Comparison of ENCODE assay signal across 8 mouse cellular contexts in genomic region chr8:105880754-105881520, GRCm38 (mm10). TPM values are rescaled to one million over a fixed set of nuclear protein-coding genes. Genes with fewer than 3 reads are reported as not detected.
DNase-seq lines count a peak whose midpoint lies in the region; ATAC-seq and TF ChIP-seq lines count a peak whose summit lies in the region.

Edc4 (plus strand) TSS chr8:105880881.

- H3K4me2 ChIP-seq in embryonic facial prominence, embryonic 11.5 days (ENCODE audit: low read depth, low read length) = peak within 1 kb of the TSS; percentile 58
- peak within 1 kb of the TSS; percentile 87 for H3K4me2 ChIP-seq in limb, embryonic 11.5 days (ENCODE audit: low read depth, severe bottlenecking)
- H3K4me2 ChIP-seq in midbrain, embryonic 13.5 days (replicated peaks) = peak within 1 kb of the TSS; percentile 93

- peak; percentile 81 for DNase-seq in 3134 (ENCODE audit: extremely low read depth, insufficient read length, low spot score)
- peak; percentile 91 for DNase-seq in adrenal gland, postnatal 14 days
- peak; percentile 85 for DNase-seq in embryonic facial prominence, embryonic 11.5 days (ENCODE audit: low spot score)
- DNase-seq in heart, adult 11 months = peak; percentile 98
- peak; percentile 75 for DNase-seq in kidney, adult 11 months
- DNase-seq in limb, embryonic 11.5 days (ENCODE audit: low spot score) = peak; percentile 94

- H3K27me3 ChIP-seq in embryonic facial prominence, embryonic 11.5 days (ENCODE audit: control insufficient read depth, insufficient read depth, low read length) = no peaks in the 10 kb centered on the region
- H3K27me3 ChIP-seq in limb, embryonic 11.5 days (ENCODE audit: control insufficient read depth, insufficient read depth, low read length) = no peaks in the 10 kb centered on the region
- no peaks in the 10 kb centered on the region for H3K27me3 ChIP-seq in midbrain, embryonic 13.5 days
- no peaks in the 10 kb centered on the region for H3K27me3 ChIP-seq in small intestine, adult 2 months (ENCODE audit: control insufficient read depth, insufficient read depth, low read length)

- WGBS in embryonic facial prominence, embryonic 11.5 days = under 1% methylated on average over 45 of the region's 45 CpGs
- under 1% methylated on average over 45 of the region's 45 CpGs for WGBS in limb, embryonic 11.5 days
- under 1% methylated on average over 45 of the region's 45 CpGs for WGBS in midbrain, embryonic 13.5 days
- WGBS in small intestine, adult 2 months = 1% methylated on average over 45 of the region's 45 CpGs

- peak; percentile 89 for TF ChIP-seq POLR2A in small intestine, adult 2 months (IDR thresholded peaks at IDR 0.05; ENCODE audit: low read depth, low read length)

- H3K27ac ChIP-seq in embryonic facial prominence, embryonic 11.5 days (replicated peaks; ENCODE audit: low read depth, low read length) = peak within 1 kb of the TSS; percentile 47
- no peak within 1 kb of the TSS for H3K27ac ChIP-seq in limb, embryonic 11.5 days (replicated peaks; ENCODE audit: low read depth, low read length)
- H3K27ac ChIP-seq in midbrain, embryonic 13.5 days = peak within 1 kb of the TSS; percentile 52; the same call in 1 of the 2 replicates
- no peak within 1 kb of the TSS for H3K27ac ChIP-seq in small intestine, adult 2 months (ENCODE audit: insufficient read depth, low read depth, low read length)

- ATAC-seq in embryonic facial prominence, embryonic 11.5 days (replicated peaks; ENCODE audit: insufficient number of reproducible peaks, low FRiP score, low TSS enrichment, low read depth) = peak; percentile 69
- peak; percentile 85 for ATAC-seq in limb, embryonic 11.5 days (ENCODE audit: insufficient number of reproducible peaks, low FRiP score, low TSS enrichment, low read depth)
- ATAC-seq in midbrain, embryonic 13.5 days = peak; percentile 85

- TF ChIP-seq CTCF in small intestine, adult 2 months (IDR thresholded peaks at IDR 0.05; ENCODE audit: extremely low read depth, insufficient read length, insufficient replicate concordance, low read depth, low read length) = no peak

- H3K9me3 ChIP-seq in embryonic facial prominence, embryonic 11.5 days (replicated peaks; ENCODE audit: control insufficient read depth, low read length) = no peaks in the 10 kb centered on the region
- H3K9me3 ChIP-seq in limb, embryonic 11.5 days (ENCODE audit: control insufficient read depth, low read length) = no peaks in the 10 kb centered on the region
- H3K9me3 ChIP-seq in midbrain, embryonic 13.5 days = no peaks in the 10 kb centered on the region

- peaks cover 2% of the 10 kb centered on the region; the same call in 1 of the 2 replicates for H3K4me1 ChIP-seq in embryonic facial prominence, embryonic 11.5 days (ENCODE audit: control insufficient read depth, insufficient read depth, low read length)
- H3K4me1 ChIP-seq in limb, embryonic 11.5 days (ENCODE audit: control insufficient read depth, insufficient read depth, low read length) = peaks cover 4% of the 10 kb centered on the region; the same call in 1 of the 2 replicates
- peaks cover 35% of the 10 kb centered on the region for H3K4me1 ChIP-seq in midbrain, embryonic 13.5 days (replicated peaks)
- peaks cover 7% of the 10 kb centered on the region; the same call in 1 of the 2 replicates for H3K4me1 ChIP-seq in small intestine, adult 2 months (ENCODE audit: control insufficient read depth, insufficient read depth, insufficient read length, low read length)

- peak within 1 kb of the TSS; percentile 93 for H3K9ac ChIP-seq in embryonic facial prominence, embryonic 11.5 days (replicated peaks; ENCODE audit: low read length)
- peak within 1 kb of the TSS; percentile 81 for H3K9ac ChIP-seq in limb, embryonic 11.5 days (ENCODE audit: low read length)
- peak within 1 kb of the TSS; percentile 91 for H3K9ac ChIP-seq in midbrain, embryonic 13.5 days (replicated peaks)

- H3K4me3 ChIP-seq in embryonic facial prominence, embryonic 11.5 days (ENCODE audit: low read depth, low read length) = peak within 1 kb of the TSS; percentile 90
- H3K4me3 ChIP-seq in limb, embryonic 11.5 days (ENCODE audit: low read depth, low read length) = peak within 1 kb of the TSS; percentile 74
- peak within 1 kb of the TSS; percentile 83 for H3K4me3 ChIP-seq in midbrain, embryonic 13.5 days (replicated peaks)
- peak within 1 kb of the TSS; percentile 76 for H3K4me3 ChIP-seq in small intestine, adult 2 months (ENCODE audit: low read depth, low read length)

- H3K36me3 ChIP-seq in embryonic facial prominence, embryonic 11.5 days (replicated peaks; ENCODE audit: control insufficient read depth, insufficient read depth, low read depth, low read length) = peaks cover 7% of the 10 kb centered on the region
- H3K36me3 ChIP-seq in limb, embryonic 11.5 days (ENCODE audit: control insufficient read depth, insufficient read depth, low read length) = peaks cover 14% of the 10 kb centered on the region
- peaks cover 60% of the 10 kb centered on the region for H3K36me3 ChIP-seq in midbrain, embryonic 13.5 days
- peaks cover 32% of the 10 kb centered on the region for H3K36me3 ChIP-seq in small intestine, adult 2 months (ENCODE audit: control insufficient read depth, insufficient read depth, low read length)

RNA-seq across cellular contexts. Expression of gene Edc4, which starts in this region (rescaled TPM):
- 30.1 and 33.5 TPM in 2 replicates for total RNA-seq in adrenal gland, postnatal 14 days (2021)
- 31.8 and 35.4 TPM in 2 replicates for polyA plus RNA-seq in embryonic facial prominence, embryonic 11.5 days (2014; fragmentation: Nextera tagmentation; extraction: Ambion mirVana)
- polyA plus RNA-seq in limb, embryonic 11.5 days (2014; fragmentation: Nextera tagmentation; extraction: Ambion mirVana) = 44.2 and 51.3 TPM in 2 replicates
- 54.6 and 56.6 TPM in 2 replicates for polyA plus RNA-seq in midbrain, embryonic 13.5 days (2015; fragmentation: Nextera tagmentation; extraction: Ambion mirVana)
- polyA plus RNA-seq in small intestine, adult 2 months (2012; rRNA removed) = 35.3 and 55.8 TPM in 2 replicates

Comparison
In these comparisons a context has a peak if more than half of its experiments do, and no peak if none do; other contexts are left out.
1. H3K27ac ChIP-seq: peak in embryonic facial prominence, embryonic 11.5 days (single experiment) and midbrain, embryonic 13.5 days (single experiment); none in limb, embryonic 11.5 days (single experiment) and small intestine, adult 2 months (single experiment).
2. Peak in every context shown above with its lines, with median percentiles within 50 percentile points of each other: DNase-seq, ATAC-seq, H3K4me2 ChIP-seq, H3K4me3 ChIP-seq and H3K9ac ChIP-seq.